Mouse (Mus musculus) forebrain, embryonic 13.5 days (tissue): Measurements from ENCODE around the gene Gm10190. TPM values are rescaled to one million over a fixed set of nuclear protein-coding genes. Genes with fewer than 3 reads are reported as not detected.
"Not testable (repeated sequence)": the region's sequence is repeated elsewhere in the genome, so short reads cannot be mapped to it uniquely, and the experiment has no call there.

Source experiments
- ATAC-seq: fragments of 200-750 bp; cut with Nextera tagmentation; 2 replicates; pipeline ENCODE4 v1.8.0; 2017
- H3K27ac ChIP-seq: fragments of 300-500 bp; sonication (generic); 2 replicates; pipeline ENCODE4 v1.5.1; 2015; ENCODE audit warnings: inconsistent platforms, mild to moderate bottlenecking, moderate library complexity
- H3K27me3 ChIP-seq: fragments of 300-500 bp; sonication (generic); 2 replicates; pipeline ENCODE4 v1.6.1; 2015; ENCODE audit warnings: mild to moderate bottlenecking, inconsistent platforms
- H3K36me3 ChIP-seq: fragments of 300-500 bp; sonication (generic); 2 replicates; pipeline ENCODE4 v1.6.1; 2015; ENCODE audit warnings: mild to moderate bottlenecking, inconsistent platforms; ENCODE audit not compliant: poor library complexity, severe bottlenecking
- H3K4me1 ChIP-seq: fragments of 300-500 bp; sonication (generic); 2 replicates; pipeline ENCODE4 v1.6.1; 2015; ENCODE audit warnings: inconsistent platforms
- H3K4me2 ChIP-seq: fragments of 300-500 bp; sonication (generic); 2 replicates; pipeline ENCODE4 v1.6.1; 2015; ENCODE audit warnings: inconsistent platforms, mild to moderate bottlenecking, moderate library complexity
- H3K4me3 ChIP-seq: fragments of 300-500 bp; sonication (generic); 2 replicates; pipeline ENCODE4 v1.5.1; 2015; ENCODE audit warnings: mild to moderate bottlenecking, inconsistent platforms
- H3K9ac ChIP-seq: fragments of 300-500 bp; sonication (generic); 2 replicates; pipeline ENCODE4 v1.6.1; 2015; ENCODE audit warnings: mild to moderate bottlenecking, inconsistent platforms
- H3K9me3 ChIP-seq: fragments of 300-500 bp; sonication (generic); replicated peaks from 2 replicates; pipeline ENCODE4 v1.6.1; 2016; ENCODE audit warnings: inconsistent platforms
- WGBS: fragments of 180-500 bp; shearing (Covaris S2); methylation state at CpG from one replicate; pipeline ENCODE4 v1.1.7; 2015; 5-methylcytosine and 5-hydroxymethylcytosine counted together
- polyA plus RNA-seq: library from polyadenylated mRNA; unstranded; fragments of >200 nt; fragmentation: Nextera tagmentation; extraction: Ambion mirVana; gene quantifications from 2 replicates; pipeline ENCODE4 v1.2.1, GENCODE M21; 2015

Gene Gm10190
- polyA plus RNA-seq = 2.0 and 2.1 TPM in 2 replicates

GRCm38 (mm10) chr17:80372989-80373725 lies at the start of gene Gm10190:
Gm10190 (minus strand) TSS chr17:80373541.
- H3K27ac ChIP-seq = peak within 1 kb of the TSS; percentile 58
- H3K9me3 ChIP-seq = no peaks in the 10 kb centered on the region
- H3K4me2 ChIP-seq = peak within 1 kb of the TSS; percentile 77
- 3% methylated on average over 99 of the region's 102 CpGs for WGBS
- H3K4me1 ChIP-seq = 0 out of 2 replicates have a peak, but pooled peaks cover 9% of the 10 kb centered on the region
- H3K4me3 ChIP-seq = peak within 1 kb of the TSS; percentile 51
- H3K36me3 ChIP-seq = no peaks in the 10 kb centered on the region
- H3K9ac ChIP-seq = peak within 1 kb of the TSS; percentile 71
- peaks cover 14% of the 10 kb centered on the region for H3K27me3 ChIP-seq
- peak; percentile 99 for ATAC-seq

- Histone ChIP-seq H3K9me3 (no peaks in the 10 kb centered on the region), H3K4me2 (no peak overlapping the region), H3K4me3 (no peak overlapping the region), H3K27me3 (no peaks in the 10 kb centered on the region), H3K36me3 (peaks cover 49% of the 10 kb centered on the region), H3K4me1 (no peaks in the 10 kb centered on the region), H3K27ac (no peak overlapping the region), H3K9ac (no peak overlapping the region)
- no peak for ATAC-seq
- WGBS = 94% methylated on average over 1 of the region's 1 CpGs
These were observed 47.7 kb upstream of the Gm10190 start for GRCm38 (mm10) chr17:80420998-80421397.

GRCm38 (mm10) chr17:80418572-80419210 lies 45.4 kb upstream of the Gm10190 start:
- H3K9me3 ChIP-seq = no peaks in the 10 kb centered on the region
- no peak overlapping the region for H3K9ac ChIP-seq
- H3K4me2 ChIP-seq = no peak overlapping the region
- no peak for ATAC-seq
- H3K36me3 ChIP-seq = peaks cover 68% of the 10 kb centered on the region
- whole genome bisulfite sequencing = 87% methylated on average over 10 of the region's 10 CpGs
- no peak overlapping the region for H3K4me3 ChIP-seq
- no peaks in the 10 kb centered on the region for H3K27me3 ChIP-seq
- H3K27ac ChIP-seq = no peak overlapping the region
- H3K4me1 ChIP-seq = no peaks in the 10 kb centered on the region

GRCm38 (mm10) chr17:80411182-80411581 lies 37.8 kb upstream of the Gm10190 start:
- H3K9ac ChIP-seq = no peak overlapping the region
- H3K4me2 ChIP-seq = no peak overlapping the region
- H3K9me3 ChIP-seq = no peaks in the 10 kb centered on the region
- H3K4me1 ChIP-seq = no peaks in the 10 kb centered on the region
- no peak for ATAC-seq
- no peak overlapping the region for H3K4me3 ChIP-seq
- peaks cover 83% of the 10 kb centered on the region for H3K36me3 ChIP-seq
- H3K27ac ChIP-seq = no peak overlapping the region
- WGBS = 63% methylated on average over 1 of the region's 1 CpGs
- H3K27me3 ChIP-seq = no peaks in the 10 kb centered on the region

- H3K9me3 ChIP-seq = no peaks in the 10 kb centered on the region
- no peak overlapping the region for H3K4me3 ChIP-seq
- no peaks in the 10 kb centered on the region for H3K27me3 ChIP-seq
- H3K4me1 ChIP-seq = no peaks in the 10 kb centered on the region
- H3K4me2 ChIP-seq = no peak overlapping the region
- H3K36me3 ChIP-seq = peaks cover 44% of the 10 kb centered on the region
- H3K9ac ChIP-seq = no peak overlapping the region
- WGBS = 95% methylated on average over 7 of the region's 7 CpGs
- ATAC-seq = no peak
- no peak overlapping the region for H3K27ac ChIP-seq
These were observed 24.9 kb upstream of the Gm10190 start for GRCm38 (mm10) chr17:80398243-80398642.

GRCm38 (mm10) chr17:80391423-80392403 lies 18.4 kb upstream of the Gm10190 start:
- H3K9me3 ChIP-seq = no peaks in the 10 kb centered on the region
- H3K4me1 ChIP-seq = 0 out of 2 replicates have a peak, but pooled peaks cover 3% of the 10 kb centered on the region
- H3K4me2 ChIP-seq = peak overlapping the region; percentile 59
- no peak overlapping the region for H3K27ac ChIP-seq
- peak overlapping the region; percentile 38 for H3K4me3 ChIP-seq
- H3K27me3 ChIP-seq = no peaks in the 10 kb centered on the region
- H3K9ac ChIP-seq = peak overlapping the region; percentile 38; the same call in 1 of the 2 replicates
- peak; percentile 92 for ATAC-seq
- 10% methylated on average over 17 of the region's 17 CpGs for WGBS
- no peaks in the 10 kb centered on the region for H3K36me3 ChIP-seq

- 69% methylated on average over 10 of the region's 10 CpGs for WGBS
- H3K9me3 ChIP-seq = no peaks in the 10 kb centered on the region
- H3K4me1 ChIP-seq = 0 out of 2 replicates have a peak, but pooled peaks cover 3% of the 10 kb centered on the region
- H3K4me2 ChIP-seq = no peak overlapping the region
- no peaks in the 10 kb centered on the region for H3K36me3 ChIP-seq
- no peak overlapping the region for H3K9ac ChIP-seq
- no peaks in the 10 kb centered on the region for H3K27me3 ChIP-seq
- ATAC-seq = no peak
- H3K27ac ChIP-seq = no peak overlapping the region
- no peak overlapping the region for H3K4me3 ChIP-seq
These were observed 16.7 kb upstream of the Gm10190 start for GRCm38 (mm10) chr17:80390024-80390423.

GRCm38 (mm10) chr17:80385671-80386070 lies 12.3 kb upstream of the Gm10190 start:
- Histone ChIP-seq H3K9ac (no peak overlapping the region), H3K27ac (no peak overlapping the region), H3K9me3 (no peaks in the 10 kb centered on the region), H3K36me3 (no peaks in the 10 kb centered on the region), H3K4me2 (no peak overlapping the region), H3K4me3 (no peak overlapping the region), H3K4me1 (no peaks in the 10 kb centered on the region), H3K27me3 (no peaks in the 10 kb centered on the region)
- 55% methylated on average over 1 of the region's 1 CpGs for WGBS
- no peak for ATAC-seq

GRCm38 (mm10) chr17:80378386-80378785 lies 5.0 kb upstream of the Gm10190 start:
- H3K27me3 ChIP-seq = peaks cover 10% of the 10 kb centered on the region
- H3K9me3 ChIP-seq, H3K27ac ChIP-seq, H3K9ac ChIP-seq, H3K4me2 ChIP-seq, H3K4me3 ChIP-seq, ATAC-seq, H3K36me3 ChIP-seq, H3K4me1 ChIP-seq: not testable (repeated sequence)

GRCm38 (mm10) chr17:80373726-80374096 lies 370 bp upstream of the Gm10190 start:
- peak; percentile 87 for ATAC-seq
- peak overlapping the region; percentile 51 for H3K4me3 ChIP-seq
- no peaks in the 10 kb centered on the region for H3K9me3 ChIP-seq
- no peaks in the 10 kb centered on the region for H3K36me3 ChIP-seq
- peak overlapping the region; percentile 71 for H3K9ac ChIP-seq
- H3K4me1 ChIP-seq = 0 out of 2 replicates have a peak, but pooled peaks cover 9% of the 10 kb centered on the region
- peak overlapping the region; percentile 58 for H3K27ac ChIP-seq
- peaks cover 14% of the 10 kb centered on the region for H3K27me3 ChIP-seq
- WGBS = 17% methylated on average over 29 of the region's 29 CpGs
- peak overlapping the region; percentile 77 for H3K4me2 ChIP-seq

- Histone ChIP-seq H3K9ac (no peak overlapping the region), H3K4me1 (0 out of 2 replicates have a peak, but pooled peaks cover 6% of the 10 kb centered on the region), H3K4me2 (no peak overlapping the region), H3K36me3 (no peaks in the 10 kb centered on the region), H3K27ac (no peak overlapping the region), H3K27me3 (peaks cover 4% of the 10 kb centered on the region; the same call in 1 of the 2 replicates), H3K4me3 (no peak overlapping the region), H3K9me3 (no peaks in the 10 kb centered on the region)
- 78% methylated on average over 9 of the region's 9 CpGs for WGBS
- no peak for ATAC-seq
These were observed 4.7 kb downstream of the Gm10190 start for GRCm38 (mm10) chr17:80368606-80369005.
